Mouse (Mus musculus) lung, postnatal 0 days (tissue): ENCODE results near the gene D5Ertd579e.
A peak's percentile ranks its signal among the peaks of the same experiment; 100 is the strongest.

Experiments
- CTCF ChIP-seq: IDR thresholded peaks from 2 replicates; pipeline ENCODE4 v1.5.1; 2016; ENCODE audit warnings: antibody characterized with exemption, mild to moderate bottlenecking
- EP300 ChIP-seq: IDR thresholded peaks from 2 replicates; pipeline ENCODE4 v1.6.1; 2016; ENCODE audit warnings: antibody characterized with exemption, mild to moderate bottlenecking, control low read depth

- TF ChIP-seq EP300 (peak; percentile 86), CTCF (no peak)
These were observed 10.7 kb downstream of the D5Ertd579e start for GRCm38 (mm10) chr5:36685170-36685569.
